Mouse (Mus musculus) brain, embryonic 14.5 days (tissue): ENCODE data around the gene Atp6v0d1.

ENCODE experiments used
- CTCF ChIP-seq: fragments of 200-500 bp; IDR thresholded peaks from 2 replicates; pipeline ENCODE4 v1.5.1; 2012; ENCODE audit warnings: inconsistent platforms, mild to moderate bottlenecking, moderate library complexity, borderline replicate concordance; ENCODE audit not compliant: insufficient read depth, insufficient read length; ENCODE audit errors: extremely low read depth
- POLR2A ChIP-seq: fragments of 200-500 bp; IDR thresholded peaks from 2 replicates; pipeline ENCODE4 v1.6.1; 2012; ENCODE audit warnings: mild to moderate bottlenecking, inconsistent platforms, borderline replicate concordance; ENCODE audit not compliant: poor library complexity, insufficient read depth, insufficient read length, severe bottlenecking; ENCODE audit errors: extremely low read depth

DNA sequence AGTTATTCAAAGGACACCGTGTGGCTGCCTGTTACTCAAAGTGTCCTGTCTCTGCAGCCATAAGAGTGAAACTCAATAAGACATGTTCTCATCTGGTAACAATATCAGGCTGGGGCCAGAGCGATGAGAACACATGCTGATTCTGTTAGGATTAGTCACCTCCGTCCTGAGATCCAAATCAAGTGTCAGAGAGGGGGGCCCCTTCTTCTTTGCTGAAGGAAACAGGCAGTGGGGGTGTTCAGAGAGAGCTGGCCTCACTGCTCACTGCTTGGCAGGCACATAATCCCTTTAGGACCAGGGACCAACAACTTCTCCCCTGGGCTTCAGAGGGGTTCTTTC lies 81.8 kb downstream of the Atp6v0d1 start:
- no peak for TF ChIP-seq CTCF
- no peak for TF ChIP-seq POLR2A
